Mouse (Mus musculus) neural tube, postnatal 0 days (tissue): ENCODE results near the gene Slc6a9. TPM values are rescaled to one million over a fixed set of nuclear protein-coding genes. Genes with fewer than 3 reads are reported as not detected.

Source experiments
- polyA plus RNA-seq: library from polyadenylated mRNA; unstranded; fragments of >200 nt; fragmentation: Nextera tagmentation; extraction: Ambion mirVana; gene quantifications from 2 replicates; pipeline ENCODE4 v1.2.1, GENCODE M21; 2015

Gene Slc6a9
- polyA plus RNA-seq: 106 and 124 TPM in 2 replicates

DNA sequence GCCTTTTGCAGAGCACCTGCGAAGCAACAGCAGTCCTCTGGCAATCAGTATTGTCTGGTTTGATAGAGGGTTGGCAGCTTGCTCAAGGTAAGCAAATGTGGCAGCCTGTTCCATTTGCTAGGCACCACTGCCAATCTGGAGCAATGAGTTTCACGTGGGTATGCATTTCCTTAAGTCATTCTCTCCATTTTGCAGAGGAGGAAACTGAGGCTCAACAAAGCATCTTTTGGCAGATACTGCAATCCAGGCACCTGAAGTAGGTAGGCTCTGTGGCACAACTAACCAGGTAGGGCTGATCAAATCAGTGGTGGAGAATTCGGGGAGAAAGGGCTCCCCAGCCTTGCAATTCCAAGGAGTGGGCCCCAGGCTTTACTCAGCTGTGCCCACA, at the start of gene Slc6a9:
Slc6a9 (plus strand) TSS at position 50 of the 388 bp plus-strand sequence.

DNA sequence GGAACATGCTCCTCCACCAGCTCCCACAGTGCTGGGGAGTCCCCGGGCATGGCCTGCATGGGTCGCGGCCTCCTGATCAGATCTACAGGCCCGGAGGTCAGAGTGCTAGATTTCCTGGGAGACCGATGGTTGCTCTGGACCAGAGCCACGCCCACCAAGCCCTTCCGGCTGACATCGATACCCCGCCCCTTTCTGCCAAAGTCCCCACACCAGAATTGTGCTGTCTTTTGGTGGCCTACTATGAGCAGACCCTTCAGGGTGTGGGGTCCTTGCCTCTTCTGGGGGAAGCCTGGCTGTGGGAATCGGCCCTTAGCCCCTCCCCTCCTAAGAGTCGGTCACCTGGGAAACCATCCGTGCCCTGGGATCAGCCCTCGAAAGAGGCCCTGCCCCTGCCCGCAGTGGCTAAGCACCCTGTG, 38.2 kb downstream of the Slc6a9 start, which contains the start of gene Ccdc24:
Ccdc24 (minus strand) TSS at position 87 of the 416 bp plus-strand sequence.

DNA sequence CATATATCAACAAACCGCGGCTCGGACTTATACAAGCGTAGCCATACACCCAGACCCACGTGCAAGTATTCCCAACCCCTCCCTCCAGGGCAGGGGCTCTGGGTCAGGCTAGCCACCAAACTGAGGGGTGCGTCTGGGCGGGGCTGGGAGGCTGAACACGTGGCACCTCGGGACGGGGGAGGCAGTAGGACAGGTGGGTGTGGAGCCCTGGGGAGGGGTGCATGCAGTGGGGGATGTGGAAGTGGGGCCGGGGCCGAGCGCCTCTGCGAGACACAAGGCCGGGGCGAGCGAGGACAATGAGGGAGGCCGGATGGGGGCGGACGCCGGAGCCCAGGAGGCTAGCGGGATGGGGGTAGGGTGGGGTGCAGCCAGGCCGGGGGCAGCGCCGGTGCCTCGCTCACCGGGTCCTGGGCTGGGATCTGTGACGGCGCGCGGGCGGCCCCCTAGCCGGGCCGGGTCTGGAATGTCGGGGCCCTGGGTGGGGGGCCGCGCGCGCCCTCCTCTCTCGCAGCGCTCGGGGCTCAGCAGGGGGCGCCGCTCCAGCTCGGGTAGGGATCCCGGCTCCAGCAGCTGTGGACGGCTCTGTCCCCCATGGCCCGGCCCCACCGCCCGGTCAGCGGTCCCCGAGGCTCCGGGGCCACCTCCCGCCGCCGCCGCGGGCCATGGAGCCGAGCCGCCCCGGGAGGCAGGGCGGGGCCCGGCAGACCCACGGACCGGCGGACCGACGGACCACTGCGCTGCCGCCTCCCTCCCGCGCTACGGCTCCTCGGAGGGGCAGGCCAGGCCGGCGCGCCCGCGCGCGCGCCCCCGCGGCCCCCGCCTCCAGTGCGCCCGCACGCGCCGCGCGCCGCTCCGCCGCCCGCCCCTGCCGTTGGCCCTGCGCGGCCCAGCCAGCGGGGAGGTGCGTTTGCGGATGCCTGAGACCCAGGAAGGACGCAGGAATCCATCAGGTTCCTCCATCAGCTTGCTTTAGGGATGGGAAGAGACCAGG, 48.7 kb downstream of the Slc6a9 start, which contains the start of gene B4galt2:
B4galt2 (minus strand) TSS at position 787 of the 991 bp plus-strand sequence.

DNA sequence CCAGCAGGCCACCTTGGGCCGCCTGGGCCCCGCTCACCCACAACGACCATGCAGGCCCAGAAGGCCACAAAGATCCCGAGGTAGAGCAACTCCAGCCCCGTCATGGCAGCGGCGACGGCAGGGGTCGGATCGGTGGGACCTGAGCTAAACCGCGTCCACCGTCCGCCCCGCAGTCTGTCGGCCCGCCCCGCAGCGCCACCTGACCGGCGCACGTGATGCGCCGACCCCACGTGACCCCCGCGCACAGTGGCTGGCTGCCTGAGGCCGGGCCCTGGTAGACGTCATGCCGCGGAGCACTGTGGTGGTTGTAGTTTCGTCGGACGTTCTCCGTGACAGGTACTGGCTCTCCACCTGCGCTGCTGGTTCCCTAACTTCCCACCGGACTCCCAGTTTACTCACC, 52.8 kb downstream of the Slc6a9 start, which contains the start of gene Atp6v0b:
Atp6v0b (minus strand) TSS at position 201 of the 400 bp plus-strand sequence.

DNA sequence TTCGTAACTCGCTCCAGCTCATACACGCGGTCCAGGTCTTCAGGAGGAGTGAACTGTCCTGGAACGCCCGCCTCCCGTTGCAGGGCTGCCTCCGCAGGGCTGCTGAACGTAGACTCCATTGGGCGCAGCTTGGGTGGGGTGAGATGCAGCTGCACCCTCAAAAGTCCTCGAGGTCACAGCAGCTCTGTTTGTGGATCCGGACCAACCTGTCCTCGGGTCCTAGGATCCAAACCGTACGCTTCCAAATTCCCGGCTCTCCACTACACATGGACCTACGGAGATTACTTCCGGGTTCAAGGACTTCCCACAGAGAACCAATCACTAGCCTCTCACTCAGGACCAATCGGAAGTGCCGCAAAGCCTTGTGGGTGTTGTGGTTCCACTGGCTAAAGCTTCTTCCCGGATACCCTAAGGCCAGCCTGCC, 57.4 kb downstream of the Slc6a9 start, which contains the start of gene Dph2:
Dph2 (minus strand) TSS at position 295 of the 424 bp plus-strand sequence.

DNA sequence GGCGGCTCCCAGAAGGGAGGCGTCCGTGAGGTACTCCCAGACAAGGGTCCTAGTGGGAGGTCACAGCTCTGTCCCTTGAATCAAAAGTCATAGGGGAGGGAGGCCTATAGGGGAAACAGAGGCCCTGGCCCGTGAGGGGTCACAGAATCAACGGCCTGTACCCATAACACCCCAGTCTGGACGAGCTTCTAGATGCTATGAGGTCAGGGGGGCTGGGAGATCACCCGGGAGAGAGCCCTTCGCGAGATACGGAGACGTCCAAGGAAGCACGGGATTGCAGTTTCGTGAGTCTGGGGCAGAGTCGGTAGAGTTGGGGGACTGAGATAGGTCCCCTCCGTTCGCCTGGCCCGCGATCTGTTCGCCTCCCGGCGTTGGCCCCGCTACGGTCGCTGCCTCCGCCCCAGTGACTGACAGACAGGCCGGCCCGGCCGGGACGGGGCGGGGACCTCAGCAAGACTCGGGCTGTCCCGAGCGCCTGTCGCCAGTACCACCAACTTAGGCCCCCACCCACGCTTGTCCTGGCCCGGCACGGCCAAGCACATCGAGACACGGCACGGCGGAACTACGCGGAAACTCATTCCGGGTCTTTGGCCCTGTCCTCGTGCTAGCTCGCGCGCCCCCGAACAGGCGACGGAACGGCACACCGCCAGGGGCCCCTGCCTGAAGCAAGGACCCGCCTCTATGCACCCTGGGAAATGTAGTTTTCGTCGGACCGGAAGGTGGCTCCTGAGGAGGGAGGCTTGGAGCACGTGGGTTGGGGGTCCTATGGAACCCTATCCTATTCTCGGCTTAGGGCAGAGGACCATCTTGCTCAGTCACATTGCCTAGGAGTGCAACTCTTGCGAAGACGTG, 80.5 kb downstream of the Slc6a9 start, which contains the start of gene Ipo13:
Ipo13 (minus strand) TSS at position 409 of the 852 bp plus-strand sequence.

Other genes starting within 250 kb of the Slc6a9 start
- 67.5 and 74.0 TPM in 2 replicates for gene Dmap1, start 152.2 kb upstream of the Slc6a9 start, polyA plus RNA-seq
- not detected in 2 replicates for gene Gm12845, start 110.1 kb upstream of the Slc6a9 start, polyA plus RNA-seq
- gene Klf17, start 68.9 kb upstream of the Slc6a9 start, polyA plus RNA-seq: not detected in 2 replicates
- gene Ccdc24, start 38.1 kb downstream of the Slc6a9 start, polyA plus RNA-seq: 0.90 and 1.7 TPM in 2 replicates
- 80.3 and 87.4 TPM in 2 replicates for gene B4galt2, start 49.0 kb downstream of the Slc6a9 start, polyA plus RNA-seq
- 740 and 756 TPM in 2 replicates for gene Atp6v0b, start 52.8 kb downstream of the Slc6a9 start, polyA plus RNA-seq
- gene Dph2, start 57.5 kb downstream of the Slc6a9 start, polyA plus RNA-seq: 14.9 TPM in 2 replicates
- 43.1 and 51.2 TPM in 2 replicates for gene Ipo13, start 80.5 kb downstream of the Slc6a9 start, polyA plus RNA-seq
- 1.5 and 1.6 TPM in 2 replicates for gene Artn, start 95.3 kb downstream of the Slc6a9 start, polyA plus RNA-seq